Mouse (Mus musculus): ENCODE measurements at regions not wholly inside any gene's neighbourhood (a gene's known extent, or its start where the extent isn't known, plus 50 kb on each side); places are given as distances from the start of the nearest gene placed in this dataset.

- DNase-seq = no peak
Observed at GRCm38 (mm10) chr12:9450620-9451019, 119.3 kb upstream of the Osr1 start.

- peak; percentile 8 for DNase-seq
Observed at GRCm38 (mm10) chr12:9460193-9460592, 109.7 kb upstream of the Osr1 start.

- no peak for DNase-seq
Observed at GRCm38 (mm10) chr12:9469655-9470470, 100.1 kb upstream of the Osr1 start.

- no peak for DNase-seq
Observed at GRCm38 (mm10) chr12:9475836-9476235, 94.1 kb upstream of the Osr1 start.

GRCm38 (mm10) chr12:9478201-9478600 is 91.7 kb upstream of the Osr1 start:
- no peak for DNase-seq

GRCm38 (mm10) chr12:9487674-9488413 is 82.1 kb upstream of the Osr1 start:
- DNase-seq = no peak

GRCm38 (mm10) chr12:9513926-9514325 is 56.0 kb upstream of the Osr1 start:
- no peak for DNase-seq

GRCm38 (mm10) chr12:9518782-9519181 is 51.1 kb upstream of the Osr1 start:
- DNase-seq = no peak

- no peak for DNase-seq
Observed at GRCm38 (mm10) chr12:9519346-9519745, 50.6 kb upstream of the Osr1 start.

Data from thymus, postnatal 4 days (tissue).